Mouse (Mus musculus): ENCODE measurements around the gene Rasl11a.
"Not testable (repeated sequence)": the region's sequence is repeated elsewhere in the genome, so short reads cannot be mapped to it uniquely, and the experiment has no call there.

Gene Rasl11a

DNA sequence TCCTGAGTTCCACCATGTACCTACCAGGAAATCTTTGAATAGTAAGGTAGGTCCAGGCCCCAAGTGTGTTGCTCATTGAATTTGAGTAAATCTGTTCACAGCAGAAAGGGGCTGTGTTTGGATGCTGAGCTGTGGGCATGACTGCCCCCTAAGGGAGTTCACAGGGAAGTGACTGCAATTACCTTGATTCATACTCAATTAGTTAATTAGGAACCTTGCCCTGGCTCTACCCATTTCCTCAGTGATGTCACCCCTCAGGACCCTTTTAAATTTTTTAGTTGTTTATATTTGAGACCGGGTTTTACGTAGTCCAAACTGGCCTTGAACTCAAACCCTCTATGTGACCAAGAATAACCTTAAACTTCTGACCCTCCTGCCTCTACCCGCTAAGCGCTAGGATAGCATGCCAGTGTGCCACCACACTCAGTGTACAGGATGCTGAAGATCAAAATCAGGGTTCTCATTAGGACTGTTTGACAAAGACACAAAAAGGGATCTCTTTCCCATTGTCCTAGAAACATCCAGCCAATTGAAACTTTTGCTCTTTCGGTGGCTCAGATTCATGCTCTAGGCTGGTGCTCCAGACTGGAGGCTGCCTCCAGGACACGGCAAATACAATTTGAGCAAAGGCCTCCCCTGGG is 450 bp upstream of the Rasl11a start:
- no peak for DNase-seq (ENCODE audit: low read depth, low spot score)

DNA sequence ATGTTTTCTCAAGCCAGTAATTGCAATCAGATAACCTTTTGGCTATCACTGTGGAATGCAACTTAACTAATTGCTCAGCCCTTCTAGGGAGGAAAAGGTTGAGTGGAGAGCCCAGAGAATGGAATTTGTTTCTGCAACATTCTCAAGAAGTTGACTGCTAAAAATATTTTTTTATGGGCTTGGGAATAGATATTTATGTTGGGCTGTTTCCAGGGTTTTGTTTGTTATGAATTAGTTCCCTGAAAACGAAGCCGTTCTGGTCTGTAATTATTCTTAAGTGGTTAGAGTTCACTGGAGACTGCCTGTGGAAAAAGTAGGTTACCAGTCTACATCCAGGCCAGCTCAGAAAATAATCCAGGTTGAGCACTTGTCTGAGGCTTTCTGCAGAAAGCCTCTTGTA is 1.6 kb downstream of the Rasl11a start:
- no peak for DNase-seq (ENCODE audit: low read depth, low spot score)

DNA sequence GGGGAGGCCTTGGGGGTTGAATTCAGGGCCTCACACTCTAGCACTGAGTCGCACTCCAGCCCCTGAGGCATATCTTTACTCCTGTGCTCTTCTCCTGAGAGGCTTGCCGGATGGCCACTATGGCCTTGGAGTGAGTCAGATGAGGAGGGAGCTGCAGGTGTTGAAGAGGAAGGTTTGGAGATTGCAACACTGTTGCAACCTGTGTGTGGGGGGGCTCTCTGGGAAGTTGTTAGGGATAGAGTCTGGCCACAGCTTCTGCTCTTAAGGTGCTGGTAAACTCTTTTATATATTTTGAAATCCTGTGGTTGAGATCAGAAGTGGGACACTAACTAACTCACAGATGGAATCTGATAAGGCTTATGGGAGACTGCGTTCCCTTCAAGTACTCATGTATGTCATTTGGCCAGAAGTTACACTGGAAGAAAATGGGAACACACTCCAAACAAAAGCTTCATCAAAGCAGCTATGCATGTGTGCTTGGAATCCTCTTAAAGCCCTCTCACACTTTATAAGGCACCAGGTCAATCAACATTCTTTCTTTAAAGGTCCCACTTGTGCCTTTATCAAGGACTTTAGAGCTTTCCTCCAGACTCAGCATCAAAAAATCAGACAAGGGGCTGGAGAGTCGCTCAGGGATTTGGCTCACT is 4.2 kb downstream of the Rasl11a start:
- no peak for DNase-seq (ENCODE audit: low read depth, low spot score)

DNA sequence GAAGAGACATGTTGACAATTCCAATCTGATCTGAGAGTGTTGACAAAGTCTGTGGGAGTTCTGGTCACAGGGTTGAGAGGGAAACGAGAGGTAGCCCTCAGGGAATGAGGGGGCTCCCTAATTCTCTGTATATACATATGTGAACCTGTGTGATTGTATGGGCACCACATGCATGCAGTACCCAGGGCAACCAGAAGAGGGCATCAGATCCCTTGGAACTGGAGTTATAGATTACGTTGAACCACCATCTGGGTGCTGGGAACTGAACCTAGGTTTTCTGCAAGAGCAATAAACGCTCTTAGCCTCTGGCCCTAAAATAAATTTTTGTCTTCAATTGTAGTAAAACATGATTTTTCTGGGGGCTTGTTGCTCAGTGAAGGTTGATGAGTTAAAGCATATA is 11.2 kb downstream of the Rasl11a start:
- DNase-seq (ENCODE audit: low read depth, low spot score) = no peak

DNA sequence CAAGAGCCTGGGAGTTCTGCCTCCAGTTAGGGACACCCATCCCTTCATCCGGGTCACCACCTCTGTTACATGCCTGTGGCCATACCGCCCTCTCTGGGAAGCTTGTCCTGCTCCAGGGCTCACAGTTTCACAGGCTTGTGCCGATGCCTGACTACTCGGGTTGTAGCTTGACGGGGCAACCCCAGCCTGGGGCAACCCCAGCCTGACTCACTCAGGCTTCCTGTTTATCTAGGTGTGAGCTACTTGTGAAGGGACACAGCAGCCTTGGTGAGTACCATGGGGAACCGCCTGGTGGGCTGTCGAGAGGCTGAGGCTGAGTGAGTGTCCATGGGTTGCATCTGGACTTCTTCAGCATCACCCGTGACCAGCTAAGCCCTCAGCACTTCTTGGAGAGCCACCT is 12.7 kb downstream of the Rasl11a start:
- no peak for DNase-seq (ENCODE audit: low read depth, low spot score)

DNA sequence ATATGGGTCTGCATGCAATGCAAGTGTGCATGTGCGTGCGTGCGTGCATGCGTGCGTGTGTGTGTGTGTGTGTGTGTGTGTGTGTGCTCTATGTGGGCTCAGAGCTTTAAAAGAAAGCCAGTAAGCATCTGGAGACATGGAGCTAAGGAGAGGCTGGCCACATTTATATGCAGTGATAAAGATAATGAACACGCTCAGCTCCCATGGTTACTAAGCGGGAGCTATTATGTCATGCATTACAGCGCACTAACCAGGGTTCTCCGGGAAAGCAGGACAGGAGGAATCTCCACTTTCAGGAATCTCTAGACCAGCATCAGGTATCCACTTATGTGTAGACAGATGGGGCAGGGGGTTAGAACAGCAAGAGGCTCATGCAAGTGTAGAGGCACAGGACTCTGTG is 13.9 kb downstream of the Rasl11a start:
- DNase-seq (ENCODE audit: low read depth, low spot score) = no peak

DNA sequence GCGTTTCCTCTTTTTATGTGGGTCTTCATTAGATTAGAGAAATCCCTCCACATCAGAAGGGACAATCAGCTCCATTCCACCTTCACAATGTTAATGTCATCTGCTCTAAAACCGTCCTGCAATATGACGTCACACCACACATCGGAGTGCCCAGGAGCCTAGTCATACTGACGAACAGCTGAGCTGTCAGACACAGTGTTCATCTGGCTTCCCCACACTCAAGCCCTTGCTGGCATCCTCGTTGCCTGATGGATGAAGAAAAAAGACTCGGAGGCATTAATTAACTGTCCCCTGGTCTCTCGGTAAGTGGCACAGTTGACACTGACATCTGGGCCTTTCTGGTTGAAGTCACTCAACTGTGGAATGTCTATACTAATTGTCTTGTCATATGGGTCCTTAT is 14.4 kb downstream of the Rasl11a start:
- no peak for DNase-seq (ENCODE audit: low read depth, low spot score)

DNA sequence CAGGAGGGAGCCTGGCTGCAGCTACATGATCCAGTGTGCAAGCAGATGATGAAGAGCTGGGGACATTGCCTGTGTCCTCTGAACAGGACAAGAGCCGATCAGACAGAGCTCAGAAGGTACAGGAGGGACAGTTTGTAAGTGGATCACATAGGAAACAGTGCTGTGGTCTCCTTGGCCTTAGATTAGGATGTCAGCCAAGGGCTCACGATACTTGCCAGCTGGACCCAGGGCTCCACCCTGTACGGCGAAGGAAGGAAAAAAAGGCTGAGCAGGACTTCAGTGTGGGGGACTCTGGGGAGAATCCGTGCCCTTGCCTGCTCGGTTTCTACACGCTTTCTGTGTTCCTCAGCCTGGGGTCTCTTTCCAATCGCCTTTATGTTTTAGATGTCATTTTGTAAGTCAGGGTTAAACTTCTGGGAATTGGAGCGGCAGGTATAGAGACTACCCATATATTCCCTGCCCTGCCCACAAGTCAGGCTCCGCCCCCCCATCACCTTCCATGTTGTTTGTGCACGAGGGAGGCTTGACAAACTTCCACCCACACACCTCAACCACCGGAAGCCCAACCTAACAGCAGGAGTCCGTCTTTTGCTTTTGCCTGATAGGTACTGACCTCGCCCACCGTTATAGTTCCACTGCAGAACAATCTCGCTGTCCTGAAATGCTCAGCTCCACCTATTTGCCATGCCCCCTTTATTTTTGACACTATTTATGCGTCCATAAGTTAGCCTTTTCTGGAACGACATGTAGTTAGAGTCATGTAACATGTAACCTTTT is 15.5 kb downstream of the Rasl11a start:
- DNase-seq (ENCODE audit: low read depth, low spot score) = no peak

DNA sequence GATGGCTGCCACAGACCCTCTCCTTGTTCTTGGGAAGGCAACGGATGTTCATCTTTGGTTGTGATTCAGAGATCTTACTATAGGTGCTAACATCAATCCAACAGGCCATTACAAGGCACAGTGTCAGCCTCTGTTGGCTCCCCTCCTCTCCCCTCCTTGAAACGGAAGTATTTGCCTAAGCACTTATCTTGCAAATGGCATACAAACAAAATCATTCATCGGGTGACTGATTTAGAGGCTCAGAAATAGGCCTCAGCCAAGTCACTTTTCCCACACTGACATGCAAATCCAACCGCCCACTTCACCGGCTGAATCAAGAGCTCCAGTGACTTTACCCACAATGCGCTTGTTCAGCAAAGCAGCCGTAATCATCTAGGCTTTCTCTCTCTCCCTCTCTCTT is 16.7 kb downstream of the Rasl11a start:
- DNase-seq (ENCODE audit: low read depth, low spot score) = no peak

DNA sequence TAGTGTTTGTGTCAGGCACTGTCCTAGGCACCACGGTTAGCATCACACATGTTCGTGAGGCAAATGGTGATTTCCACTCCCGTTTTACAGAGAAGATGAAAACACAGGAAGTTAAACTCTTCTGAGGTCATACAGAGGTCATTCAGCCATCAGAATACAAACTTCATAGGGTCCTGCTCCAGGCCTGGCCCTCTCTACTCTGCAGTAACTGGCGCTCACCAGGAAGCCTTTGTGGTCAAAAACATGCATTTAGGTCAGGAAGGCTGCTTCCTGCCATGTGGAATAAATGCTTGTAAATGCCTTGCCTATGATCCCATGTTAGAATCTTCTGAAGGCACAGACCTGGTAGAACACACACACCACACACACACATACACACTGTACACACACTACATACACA is 20.6 kb downstream of the Rasl11a start:
- no peak for DNase-seq (ENCODE audit: low read depth, low spot score)

DNA sequence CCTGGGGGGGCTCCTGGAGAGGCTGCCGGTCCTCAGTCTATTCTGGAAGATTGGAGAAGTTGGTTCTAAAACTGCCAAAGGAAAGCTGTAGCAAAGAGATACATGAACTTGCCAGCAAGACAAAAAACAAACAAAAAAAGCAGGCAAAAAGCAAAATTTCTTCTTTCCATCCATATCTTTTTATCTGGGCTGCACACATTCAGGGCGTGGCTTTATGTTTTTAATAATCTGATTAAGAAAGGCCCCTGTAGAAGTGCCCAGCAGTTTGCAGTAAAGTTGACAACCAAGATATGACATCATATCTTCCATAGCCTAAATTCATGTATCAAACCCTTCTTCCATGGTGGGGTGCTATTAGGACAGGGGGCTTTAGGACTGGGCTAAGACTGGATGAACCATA is 21.4 kb downstream of the Rasl11a start:
- no peak for DNase-seq (ENCODE audit: low read depth, low spot score)

DNA sequence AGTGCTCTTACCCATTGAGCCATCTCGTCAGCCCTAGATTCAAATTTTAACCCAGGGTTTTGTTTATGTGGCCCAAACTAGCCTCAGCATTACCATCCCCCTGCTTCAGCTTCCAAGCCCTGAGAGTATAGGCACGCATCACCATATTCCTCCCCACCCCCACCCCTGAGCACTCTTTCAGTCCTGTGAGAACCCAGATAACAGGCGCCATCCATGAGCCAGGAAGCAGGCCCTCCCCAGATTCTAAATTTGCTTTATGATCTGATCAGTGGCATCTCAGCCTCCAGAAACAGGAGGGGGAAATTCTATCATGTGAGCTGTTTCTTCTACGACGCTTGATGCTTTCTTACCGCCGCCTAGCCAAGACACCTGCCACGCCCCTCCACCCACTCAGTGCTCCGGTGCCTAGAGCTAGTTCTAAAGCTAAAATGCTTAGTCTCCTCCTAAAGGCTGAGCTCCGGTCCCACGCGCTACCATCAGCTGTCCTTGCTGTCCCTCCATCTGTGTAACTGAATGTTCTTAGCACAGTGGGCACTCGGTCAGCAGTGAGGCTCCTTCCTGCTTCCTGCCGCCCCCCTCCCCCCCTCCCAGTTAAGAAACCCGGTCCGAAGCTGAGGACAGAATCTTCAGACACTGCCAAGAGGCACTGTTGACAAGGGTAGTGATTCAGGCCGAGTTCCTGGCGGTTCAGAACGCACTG is 22.5 kb downstream of the Rasl11a start:
- no peak for DNase-seq (ENCODE audit: low read depth, low spot score)

DNA sequence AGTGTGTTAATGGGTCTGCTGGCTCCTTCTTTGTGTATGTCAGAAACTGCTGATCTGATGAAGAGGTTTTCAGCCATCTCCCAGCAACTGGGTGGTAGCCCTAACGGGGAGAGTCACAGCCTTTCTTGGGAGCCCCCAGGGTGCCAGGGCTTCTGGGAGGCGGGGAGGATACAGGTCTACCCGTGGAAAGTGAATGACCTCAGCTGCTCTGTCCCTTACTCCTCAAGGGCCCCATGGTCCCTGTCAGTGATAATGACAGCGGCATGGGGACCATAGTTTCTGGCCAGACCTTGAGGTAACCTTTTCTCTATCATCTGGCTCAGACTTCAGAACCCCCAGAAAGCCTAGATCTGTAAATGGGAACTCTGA is 23.1 kb downstream of the Rasl11a start:
- no peak for DNase-seq (ENCODE audit: low read depth, low spot score)

DNA sequence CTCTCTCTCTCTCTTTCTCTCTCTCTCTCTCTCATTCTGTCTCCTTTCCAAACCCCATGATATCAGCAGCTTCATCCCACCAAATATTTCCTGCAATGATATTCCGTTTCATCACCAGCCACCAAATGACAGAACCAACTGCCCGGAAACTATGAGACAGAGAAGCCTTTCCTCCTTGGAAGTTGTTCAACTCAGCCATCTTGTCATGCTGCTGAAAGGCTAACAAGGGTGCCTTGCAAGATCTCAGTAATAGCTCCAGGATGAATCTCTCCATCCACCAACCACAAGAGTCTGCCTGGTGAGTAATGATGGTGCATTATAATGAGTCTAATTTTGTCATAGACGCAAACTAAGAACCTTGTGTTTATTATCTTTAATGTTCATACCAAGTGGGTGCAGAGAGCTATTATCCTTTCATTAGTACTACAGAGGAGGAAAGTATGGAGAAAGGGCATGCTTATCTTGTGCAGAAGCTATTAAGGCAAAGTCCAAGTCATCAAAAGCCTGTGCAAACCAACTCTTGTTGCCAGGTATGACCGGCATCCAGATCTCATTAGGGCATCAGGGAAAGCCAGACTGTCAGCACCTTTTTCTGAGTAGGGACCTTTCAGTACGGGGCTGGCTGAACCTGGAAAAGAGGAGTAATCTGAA is 28.2 kb downstream of the Rasl11a start:
- DNase-seq (ENCODE audit: low read depth, low spot score) = no peak

DNA sequence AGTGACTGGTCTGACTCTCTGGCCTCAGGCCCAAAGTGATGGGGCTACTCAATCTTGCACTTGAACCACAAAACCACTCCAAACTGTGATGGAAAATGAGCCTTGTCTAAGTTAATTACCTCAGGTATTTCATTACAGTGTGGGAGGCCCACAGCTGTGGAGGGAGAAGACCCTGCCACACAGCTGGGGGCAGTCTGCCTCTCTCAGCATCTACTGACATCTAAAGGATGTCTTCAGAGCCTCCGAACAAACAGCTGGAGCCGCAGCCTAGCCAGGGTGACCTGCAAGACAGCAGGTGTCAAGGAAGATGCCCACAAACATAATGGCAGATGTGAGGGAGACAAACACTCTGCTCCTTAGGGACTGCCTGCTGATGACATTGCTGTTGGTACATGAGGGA is 31.2 kb downstream of the Rasl11a start:
- no peak for DNase-seq (ENCODE audit: low read depth, low spot score)

DNA sequence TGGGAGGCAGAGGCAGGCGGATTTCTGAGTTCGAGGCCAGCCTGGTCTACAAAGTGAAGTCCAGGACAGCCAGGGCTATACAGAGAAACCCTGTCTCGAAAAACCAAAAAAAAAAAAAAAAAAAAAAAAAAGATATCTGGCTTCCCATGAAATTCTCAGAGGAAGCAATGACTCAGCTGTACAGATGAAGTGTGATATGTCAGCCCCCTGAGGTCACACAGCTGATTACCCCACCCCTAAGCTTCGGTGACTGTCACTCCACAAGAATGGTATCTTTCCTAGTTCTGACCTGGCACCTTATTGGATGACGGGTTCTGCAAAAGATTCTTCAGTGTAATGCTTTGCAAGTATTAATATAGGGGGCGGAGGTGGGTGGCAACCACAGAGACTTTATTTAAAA is 33.0 kb downstream of the Rasl11a start:
- DNase-seq (ENCODE audit: low read depth, low spot score) = not testable (repeated sequence)

DNA sequence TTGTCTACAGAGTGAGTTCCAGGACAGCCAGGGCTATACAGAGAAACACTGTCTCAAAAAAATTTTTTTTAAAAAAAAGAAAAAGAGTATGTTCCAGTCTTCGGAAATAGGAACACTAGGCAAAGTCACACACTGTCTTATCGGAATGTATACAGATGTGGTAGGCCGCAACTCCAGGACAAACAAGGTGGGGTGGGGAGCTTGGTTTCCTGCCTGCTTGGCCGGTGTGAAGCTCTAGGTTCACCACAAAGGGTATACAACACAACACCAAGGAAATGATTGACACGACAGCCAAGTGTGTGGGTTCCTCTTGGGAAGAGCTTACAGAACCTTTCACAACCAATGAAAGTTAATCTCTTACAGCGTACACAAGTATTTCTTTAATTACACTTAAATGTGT is 37.4 kb downstream of the Rasl11a start:
- no peak for DNase-seq (ENCODE audit: low read depth, low spot score)

DNA sequence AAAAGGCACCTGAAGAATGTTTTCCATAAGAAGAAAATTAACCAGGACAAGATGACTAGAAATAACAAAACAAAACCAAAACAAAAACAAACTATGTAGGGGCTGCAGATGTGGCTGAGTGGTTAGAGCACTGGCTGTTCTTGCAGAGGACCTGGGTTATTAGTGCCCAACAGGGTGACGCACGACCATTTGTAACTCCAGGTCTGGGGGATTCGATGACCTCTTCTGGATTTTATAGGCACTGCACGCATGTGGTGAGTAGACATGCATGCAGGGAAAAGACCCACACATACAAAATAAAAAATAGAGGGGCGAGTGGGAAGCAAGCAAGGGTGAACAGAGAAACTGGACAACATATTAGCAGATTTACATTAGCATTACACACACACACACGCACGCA is 38.2 kb downstream of the Rasl11a start:
- no peak for DNase-seq (ENCODE audit: low read depth, low spot score)

DNA sequence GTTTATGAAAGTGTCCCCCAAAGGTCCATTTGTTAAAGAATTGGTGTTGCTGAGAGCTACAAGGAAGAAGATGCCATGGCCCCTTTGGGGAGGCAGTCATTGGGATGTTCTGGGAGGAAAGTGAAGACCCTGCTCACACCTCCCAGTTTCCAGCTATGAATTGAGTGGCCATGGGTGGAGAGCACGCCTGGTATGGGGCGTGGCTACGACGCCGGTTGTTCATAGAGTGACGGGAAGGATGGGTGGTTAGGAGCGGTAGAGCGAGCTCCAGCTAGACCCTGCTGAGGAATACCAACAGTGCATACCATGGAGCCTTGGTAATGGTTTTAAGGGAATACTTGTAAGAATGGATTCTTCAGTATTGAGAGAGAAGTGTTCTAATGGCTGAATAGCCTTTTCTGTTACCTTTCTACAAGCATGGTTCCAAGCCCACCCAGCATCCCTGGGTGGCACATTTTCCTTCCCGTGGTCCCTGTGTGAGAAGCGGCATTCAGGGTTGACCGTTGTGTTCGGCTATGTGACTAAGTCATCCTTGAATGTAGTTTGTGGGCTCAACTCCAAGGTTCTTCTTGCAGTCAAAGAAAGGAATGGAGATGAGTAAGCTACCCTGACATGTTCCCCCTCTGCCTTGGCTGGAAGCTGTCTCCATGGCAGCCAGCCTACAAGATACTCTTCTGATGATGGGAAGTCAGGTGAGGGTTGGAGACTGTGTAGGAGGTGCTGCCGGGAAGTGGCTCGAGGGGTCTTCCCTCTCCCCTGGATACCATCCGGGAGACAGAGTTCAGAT is 38.8 kb downstream of the Rasl11a start:
- no peak for DNase-seq (ENCODE audit: low read depth, low spot score)

DNA sequence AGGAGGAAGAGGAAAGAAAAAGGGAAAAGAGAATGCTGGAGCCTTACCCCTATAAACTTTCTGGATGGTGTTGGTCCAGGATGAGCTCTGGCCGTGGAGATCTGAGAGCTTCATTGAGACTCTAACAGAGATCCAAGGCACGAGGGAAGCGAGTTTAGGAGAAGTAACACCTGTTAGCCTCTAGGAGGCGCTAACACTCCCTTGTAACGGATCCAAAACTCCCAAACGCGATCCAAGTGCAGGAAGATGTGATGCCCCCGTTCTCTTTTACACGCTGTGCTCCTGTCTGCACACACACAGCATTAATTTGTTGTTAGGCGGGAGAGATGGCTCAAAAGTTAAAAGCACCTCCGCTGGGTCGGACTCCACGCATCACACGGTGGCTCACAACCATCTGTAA is 46.3 kb downstream of the Rasl11a start:
- no peak for DNase-seq (ENCODE audit: low read depth, low spot score)

DNA sequence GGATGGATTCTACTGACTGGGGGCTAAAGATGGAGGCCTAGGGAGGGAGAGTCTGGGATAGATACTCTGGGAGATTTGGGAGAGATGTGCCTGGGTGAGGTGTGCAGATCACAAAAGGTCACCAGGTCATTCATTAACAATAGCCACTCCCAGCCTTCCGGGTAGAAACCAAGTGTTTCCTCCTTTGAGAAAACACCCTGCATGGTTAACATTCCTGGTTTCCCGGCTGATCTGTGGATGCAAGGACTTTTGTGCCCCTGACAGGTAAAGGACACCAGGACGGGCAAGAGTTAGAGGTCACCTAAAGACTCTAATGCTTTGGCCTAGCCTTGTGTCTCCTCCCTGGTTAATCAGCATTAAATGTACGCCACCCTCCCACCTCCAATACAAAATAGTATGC is 48.0 kb downstream of the Rasl11a start:
- DNase-seq (ENCODE audit: low read depth, low spot score) = peak; percentile 59

All from WW6 (cell line).